Mouse (Mus musculus) megakaryocyte, embryonic 14.5 days (primary cell): ENCODE data around the gene Olfr961.

Experiments used
- FLI1 ChIP-seq: IDR thresholded peaks from 2 replicates; pipeline ENCODE4 v1.6.1; 2012; ENCODE audit warnings: low read length, inconsistent platforms, mixed read lengths
- GATA1 ChIP-seq: IDR thresholded peaks from 3 replicates; pipeline ENCODE4 v1.6.1; 2012; ENCODE audit warnings: mixed read lengths, low read length, inconsistent platforms, borderline replicate concordance

DNA sequence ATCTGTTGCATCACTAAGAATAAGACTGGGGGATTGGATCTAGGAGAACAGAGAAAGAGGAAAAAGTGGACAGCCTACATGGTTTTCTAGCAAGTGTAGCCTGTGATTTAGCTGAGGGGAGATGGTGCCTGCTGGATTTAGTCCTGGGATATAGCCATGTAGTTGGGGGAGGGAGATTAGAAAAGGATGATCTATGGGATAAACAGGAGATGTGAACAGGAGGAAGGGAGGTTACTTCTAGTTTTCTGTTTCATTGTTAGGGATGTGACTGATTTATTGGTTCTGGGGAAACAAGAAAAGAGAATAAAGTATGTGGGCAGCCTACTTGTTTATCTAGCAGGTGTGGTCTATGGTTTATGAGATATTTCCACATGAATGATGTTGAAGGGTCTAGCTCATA, 36.4 kb upstream of the Olfr961 start:
- TF ChIP-seq FLI1, result no peak
- no peak for TF ChIP-seq GATA1
